Mouse (Mus musculus) heart, adult 2 months (tissue): ENCODE measurements at regions not wholly inside any gene's neighbourhood (a gene's known extent, or its start where the extent isn't known, plus 50 kb on each side); places are given as distances from the start of the nearest gene placed in this dataset.

ENCODE experiments used
- CTCF ChIP-seq: fragments of 200-600 bp; IDR thresholded peaks from 2 replicates; pipeline ENCODE4 v1.8.1; 2022; ENCODE audit warnings: antibody characterized with exemption, mild to moderate bottlenecking, moderate library complexity
- EP300 ChIP-seq: fragments of 200-500 bp; IDR thresholded peaks from 2 replicates; pipeline ENCODE4 v1.6.1; 2011; ENCODE audit warnings: low read depth, low read length, control low read depth; ENCODE audit not compliant: insufficient read depth
- POLR2A ChIP-seq: fragments of 200-500 bp; IDR thresholded peaks from 2 replicates; pipeline ENCODE4 v1.6.1; 2011; ENCODE audit warnings: mild to moderate bottlenecking, low read depth, low read length, control low read depth; ENCODE audit not compliant: insufficient read depth

DNA sequence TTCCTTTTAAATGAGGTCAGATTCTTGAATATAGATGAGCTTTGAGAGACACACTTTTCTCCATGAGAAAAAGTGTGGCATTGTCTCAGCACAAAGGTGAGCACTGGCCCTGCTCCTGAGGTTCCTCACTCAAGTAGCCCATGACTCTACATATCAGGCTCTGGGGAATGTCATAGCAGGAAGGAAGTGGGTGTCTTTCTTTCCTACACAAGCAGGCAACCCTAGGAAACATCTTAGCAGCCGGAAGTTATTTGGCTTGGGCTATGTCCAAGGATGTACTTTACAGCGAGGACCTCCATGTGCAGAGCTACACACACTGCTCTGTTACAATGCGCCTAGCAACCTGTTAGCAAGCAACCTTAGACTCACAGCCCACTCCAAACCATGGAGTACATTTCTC is 356.9 kb downstream of the Med10 start:
- no peak for TF ChIP-seq POLR2A
- TF ChIP-seq CTCF = no peak
- TF ChIP-seq EP300 = no peak
